Mouse (Mus musculus) olfactory bulb, adult 2 months (tissue): ENCODE measurements around the gene Apopt1.

Experiments used
- CTCF ChIP-seq: fragments of 200-500 bp; IDR thresholded peaks from 2 replicates; pipeline ENCODE4 v1.5.1; 2012; ENCODE audit warnings: low read depth, mild to moderate bottlenecking, low read length, moderate library complexity; ENCODE audit not compliant: insufficient read depth
- POLR2A ChIP-seq: fragments of 200-500 bp; IDR thresholded peaks from 2 replicates; pipeline ENCODE4 v1.6.1; 2012; ENCODE audit warnings: mild to moderate bottlenecking, low read depth, low read length, moderate library complexity; ENCODE audit not compliant: insufficient read depth

GRCm38 (mm10) chr12:111678997-111679396 is 34.1 kb upstream of the Apopt1 start:
- TF ChIP-seq CTCF: no peak
- TF ChIP-seq POLR2A: no peak
